Comparison of ENCODE assay signal across 23 mouse cellular contexts in genomic region chr6:6100892-6101480, GRCm38 (mm10).
DNase-seq lines count a peak whose midpoint lies in the region; ATAC-seq and TF ChIP-seq lines count a peak whose summit lies in the region.
"Had no signal": no experiment of that assay in that cellular context is flagged by ENCODE, and none has a peak within 500 bp of the region (broad histone marks: within the 10 kb centered on the region; RNA-seq: fewer than 3 reads in every experiment).

No protein-coding gene starts in this region.

- peak; percentile 5; the same call in 1 of the 2 replicates for ATAC-seq in forebrain, postnatal 0 days
- no peak for ATAC-seq in forebrain, embryonic 11.5 days (replicated peaks; ENCODE audit: low FRiP score)
- peak; percentile 87 for ATAC-seq in intestine, embryonic 15.5 days
- peak; percentile 82 for ATAC-seq in limb, embryonic 14.5 days (ENCODE audit: low FRiP score, low read depth)
- ATAC-seq in hindbrain, embryonic 16.5 days, result no peak
- ATAC-seq: forebrain, embryonic 13.5 days; midbrain, embryonic 13.5 days had no signal

- H3K27ac ChIP-seq in forebrain, postnatal 0 days (ENCODE audit: low read depth, low read length), result no peak overlapping the region
- no peak overlapping the region for H3K27ac ChIP-seq in forebrain, embryonic 11.5 days (ENCODE audit: low read depth, low read length)
- H3K27ac ChIP-seq in intestine, embryonic 15.5 days, result no peak overlapping the region
- no peak overlapping the region for H3K27ac ChIP-seq in limb, embryonic 14.5 days (replicated peaks; ENCODE audit: low read depth, low read length)
- no peak overlapping the region for H3K27ac ChIP-seq in hindbrain, embryonic 16.5 days (ENCODE audit: low read depth, low read length)
- H3K27ac ChIP-seq: embryonic facial prominence, embryonic 13.5 days; forebrain, embryonic 13.5 days; heart, embryonic 10.5 days; hindbrain, embryonic 15.5 days; kidney, postnatal 0 days; midbrain, embryonic 13.5 days had no signal

- 86% methylated on average over 9 of the region's 9 CpGs for WGBS in forebrain, postnatal 0 days
- WGBS in forebrain, embryonic 11.5 days, result 90% methylated on average over 9 of the region's 9 CpGs
- WGBS in intestine, embryonic 15.5 days, result 59% methylated on average over 9 of the region's 9 CpGs
- WGBS in limb, embryonic 14.5 days, result 27% methylated on average over 9 of the region's 9 CpGs
- 81% methylated on average over 9 of the region's 9 CpGs for WGBS in hindbrain, embryonic 16.5 days

- no peaks in the 10 kb centered on the region for H3K27me3 ChIP-seq in forebrain, postnatal 0 days (ENCODE audit: insufficient read depth, low read length)
- H3K27me3 ChIP-seq in forebrain, embryonic 11.5 days (ENCODE audit: control insufficient read depth, insufficient read depth, low read length), result no peaks in the 10 kb centered on the region
- no peaks in the 10 kb centered on the region for H3K27me3 ChIP-seq in intestine, embryonic 15.5 days (replicated peaks)
- no peaks in the 10 kb centered on the region for H3K27me3 ChIP-seq in limb, embryonic 14.5 days (ENCODE audit: control insufficient read depth, insufficient read depth, low read length)
- H3K27me3 ChIP-seq in hindbrain, embryonic 16.5 days (replicated peaks; ENCODE audit: control insufficient read depth, insufficient read depth, low read length), result no peaks in the 10 kb centered on the region
- H3K27me3 ChIP-seq: embryonic facial prominence, embryonic 13.5 days; forebrain, embryonic 13.5 days; hindbrain, embryonic 15.5 days; midbrain, embryonic 13.5 days had no signal

- no peak overlapping the region for H3K4me3 ChIP-seq in forebrain, postnatal 0 days (ENCODE audit: low read depth, low read length)
- no peak overlapping the region for H3K4me3 ChIP-seq in forebrain, embryonic 11.5 days (ENCODE audit: low read depth, low read length)
- no peak overlapping the region for H3K4me3 ChIP-seq in intestine, embryonic 15.5 days (replicated peaks)
- H3K4me3 ChIP-seq in limb, embryonic 14.5 days (replicated peaks; ENCODE audit: low read length), result no peak overlapping the region
- H3K4me3 ChIP-seq in hindbrain, embryonic 16.5 days (ENCODE audit: low read length), result no peak overlapping the region
- H3K4me3 ChIP-seq: embryonic facial prominence, embryonic 13.5 days; erythroblast, embryonic 14.5 days; forebrain, embryonic 13.5 days; heart, embryonic 10.5 days; hindbrain, embryonic 15.5 days; midbrain, embryonic 13.5 days had no signal

- H3K4me1 ChIP-seq in forebrain, postnatal 0 days (ENCODE audit: insufficient read depth), result no peaks in the 10 kb centered on the region
- H3K4me1 ChIP-seq in forebrain, embryonic 11.5 days (replicated peaks; ENCODE audit: control insufficient read depth, insufficient read depth, low read length), result no peaks in the 10 kb centered on the region; the same call in 1 of the 2 replicates
- H3K4me1 ChIP-seq in intestine, embryonic 15.5 days (replicated peaks), result peaks cover 3% of the 10 kb centered on the region; the same call in 1 of the 2 replicates
- peaks cover 26% of the 10 kb centered on the region for H3K4me1 ChIP-seq in limb, embryonic 14.5 days (ENCODE audit: control insufficient read depth, insufficient read depth, low read length)
- H3K4me1 ChIP-seq in hindbrain, embryonic 16.5 days (ENCODE audit: control insufficient read depth, insufficient read depth, low read depth, low read length), result no peaks in the 10 kb centered on the region
- H3K4me1 ChIP-seq: forebrain, embryonic 13.5 days; hindbrain, embryonic 15.5 days; midbrain, embryonic 13.5 days had no signal

- TF ChIP-seq CTCF in forebrain, postnatal 0 days (IDR thresholded peaks at IDR 0.05; ENCODE audit: low read depth), result no peak

- H3K9me3 ChIP-seq in forebrain, postnatal 0 days (ENCODE audit: low read length), result no peaks in the 10 kb centered on the region
- no peaks in the 10 kb centered on the region for H3K9me3 ChIP-seq in forebrain, embryonic 11.5 days (ENCODE audit: control insufficient read depth, low read length)
- no peaks in the 10 kb centered on the region for H3K9me3 ChIP-seq in intestine, embryonic 15.5 days
- H3K9me3 ChIP-seq in limb, embryonic 14.5 days (ENCODE audit: control insufficient read depth, low read length), result no peaks in the 10 kb centered on the region
- no peaks in the 10 kb centered on the region for H3K9me3 ChIP-seq in hindbrain, embryonic 16.5 days (ENCODE audit: control insufficient read depth, low read length)
- H3K9me3 ChIP-seq: embryonic facial prominence, embryonic 13.5 days; forebrain, embryonic 13.5 days; heart, embryonic 10.5 days; hindbrain, embryonic 15.5 days; midbrain, embryonic 13.5 days had no signal

- no peak overlapping the region for H3K4me2 ChIP-seq in forebrain, postnatal 0 days (ENCODE audit: low read depth)
- no peak overlapping the region for H3K4me2 ChIP-seq in forebrain, embryonic 11.5 days (ENCODE audit: low read depth, low read length, severe bottlenecking)
- no peak overlapping the region for H3K4me2 ChIP-seq in intestine, embryonic 15.5 days (replicated peaks)
- H3K4me2 ChIP-seq in limb, embryonic 14.5 days (replicated peaks; ENCODE audit: low read depth, low read length, severe bottlenecking), result no peak overlapping the region
- H3K4me2 ChIP-seq in hindbrain, embryonic 16.5 days (ENCODE audit: low read length), result no peak overlapping the region
- H3K4me2 ChIP-seq: embryonic facial prominence, embryonic 13.5 days; forebrain, embryonic 13.5 days; hindbrain, embryonic 15.5 days; midbrain, embryonic 13.5 days had no signal

- H3K36me3 ChIP-seq in forebrain, postnatal 0 days (ENCODE audit: insufficient read depth), result no peaks in the 10 kb centered on the region
- H3K36me3 ChIP-seq in forebrain, embryonic 11.5 days (ENCODE audit: control insufficient read depth, insufficient read depth, low read length), result no peaks in the 10 kb centered on the region
- H3K36me3 ChIP-seq in intestine, embryonic 15.5 days, result no peaks in the 10 kb centered on the region
- peaks cover 3% of the 10 kb centered on the region; the same call in 1 of the 2 replicates for H3K36me3 ChIP-seq in limb, embryonic 14.5 days (ENCODE audit: control insufficient read depth, insufficient read depth, low read length)
- H3K36me3 ChIP-seq in hindbrain, embryonic 16.5 days (ENCODE audit: control insufficient read depth, insufficient read depth, low read length), result no peaks in the 10 kb centered on the region
- H3K36me3 ChIP-seq: hindbrain, embryonic 15.5 days; midbrain, embryonic 13.5 days had no signal

- H3K9ac ChIP-seq in forebrain, postnatal 0 days, result no peak overlapping the region
- H3K9ac ChIP-seq in forebrain, embryonic 11.5 days (ENCODE audit: low read length), result no peak overlapping the region
- no peak overlapping the region for H3K9ac ChIP-seq in intestine, embryonic 15.5 days
- H3K9ac ChIP-seq in limb, embryonic 14.5 days (ENCODE audit: low read depth, low read length, severe bottlenecking), result no peak overlapping the region
- no peak overlapping the region for H3K9ac ChIP-seq in hindbrain, embryonic 16.5 days (ENCODE audit: low read depth, low read length)
- H3K9ac ChIP-seq: embryonic facial prominence, embryonic 13.5 days; forebrain, embryonic 13.5 days; hindbrain, embryonic 15.5 days; midbrain, embryonic 13.5 days had no signal

- DNase-seq in forebrain, postnatal 0 days, result no peak
- no peak for DNase-seq in forebrain, embryonic 11.5 days (ENCODE audit: low spot score)
- DNase-seq in limb, embryonic 14.5 days (ENCODE audit: low spot score), result peak; percentile 69
- DNase-seq in lung, postnatal 36 days, result peak; percentile 51
- no peak for DNase-seq in kidney, postnatal 25 days
- DNase-seq: adrenal gland, postnatal 14 days; cerebellum, adult 2 months; cerebellum, postnatal 25 days; embryo, embryonic 11 days; gastrocnemius, postnatal 10 days; heart, postnatal 4 days; kidney, adult 2 months; right cerebral cortex, postnatal 4 days; thymus, postnatal 14 days had no signal

- no peak for TF ChIP-seq POLR2A in limb, embryonic 14.5 days (IDR thresholded peaks at IDR 0.05; ENCODE audit: borderline replicate concordance, extremely low read depth, insufficient read depth, insufficient read length)

Comparison
In these comparisons a context has a peak if more than half of its experiments do, and no peak if none do; other contexts are left out.
1. ATAC-seq: peak in forebrain, postnatal 0 days (single experiment), intestine, embryonic 15.5 days (single experiment) and limb, embryonic 14.5 days (single experiment); none in forebrain, embryonic 11.5 days (single experiment) and hindbrain, embryonic 16.5 days (single experiment).
2. DNase-seq: peak in limb, embryonic 14.5 days (single experiment) and lung, postnatal 36 days (single experiment); none in forebrain, postnatal 0 days (single experiment), forebrain, embryonic 11.5 days (single experiment) and kidney, postnatal 25 days (0 of 2).